Mouse (Mus musculus): ENCODE results near the gene Kdm2b. TPM values are rescaled to one million over a fixed set of nuclear protein-coding genes. Genes with fewer than 3 reads are reported as not detected.
A peak's percentile ranks its signal among the peaks of the same experiment; 100 is the strongest.

Kdm2b gene
- polyA plus RNA-seq, 1 experiment from 2014 or later, result 29.4 TPM

GRCm38 (mm10) chr5:122908001-122908400, 81.6 kb downstream of the Kdm2b start:
- H3K9me3 ChIP-seq, result no peaks in the 10 kb centered on the region
- H3K27me3 ChIP-seq (replicated peaks), result no peaks in the 10 kb centered on the region
- ATAC-seq, result no peak
- H3K4me1 ChIP-seq (replicated peaks), result no peaks in the 10 kb centered on the region
- H3K4me3 ChIP-seq (replicated peaks), result no peak overlapping the region
- H3K27ac ChIP-seq, result no peak overlapping the region
- WGBS, result 85% methylated on average over 2 of the region's 2 CpGs
- H3K36me3 ChIP-seq, result no peaks in the 10 kb centered on the region
- no peak overlapping the region for H3K4me2 ChIP-seq (replicated peaks)
- H3K9ac ChIP-seq, result no peak overlapping the region

GRCm38 (mm10) chr5:122907182-122907581, 82.4 kb downstream of the Kdm2b start:
- Histone ChIP-seq H3K9ac (no peak overlapping the region), H3K4me2 (replicated peaks) (no peak overlapping the region), H3K36me3 (no peaks in the 10 kb centered on the region), H3K4me3 (replicated peaks) (no peak overlapping the region), H3K4me1 (replicated peaks) (no peaks in the 10 kb centered on the region), H3K27ac (no peak overlapping the region), H3K27me3 (replicated peaks) (no peaks in the 10 kb centered on the region), H3K9me3 (no peaks in the 10 kb centered on the region)
- no peak for ATAC-seq
- WGBS, result 77% methylated on average over 1 of the region's 1 CpGs

DNA sequence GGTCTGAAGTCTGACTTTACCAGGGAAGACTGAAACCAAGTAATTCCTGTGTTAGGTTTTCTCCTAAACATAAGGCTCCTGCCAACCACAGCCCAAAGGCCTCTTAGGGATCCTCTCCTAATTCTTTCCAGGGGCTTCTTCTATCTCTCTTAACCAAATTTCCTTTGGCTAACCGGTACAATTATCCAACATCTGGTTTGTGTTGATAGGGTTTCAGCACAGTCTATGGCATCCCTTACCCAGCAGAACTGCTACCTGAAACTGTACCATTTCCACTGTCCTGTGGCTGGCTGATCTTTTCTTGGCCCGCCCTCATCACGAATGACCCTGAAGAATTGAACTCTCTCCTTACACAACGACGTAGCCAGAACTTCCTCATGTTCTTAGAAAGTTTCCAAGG, 86.5 kb downstream of the Kdm2b start:
- Histone ChIP-seq H3K9me3 (no peaks in the 10 kb centered on the region), H3K36me3 (no peaks in the 10 kb centered on the region), H3K9ac (no peak overlapping the region), H3K27me3 (replicated peaks) (no peaks in the 10 kb centered on the region), H3K4me3 (replicated peaks) (no peak overlapping the region), H3K27ac (no peak overlapping the region), H3K4me2 (replicated peaks) (no peak overlapping the region), H3K4me1 (replicated peaks) (peaks cover 9% of the 10 kb centered on the region; the same call in 1 of the 2 replicates)
- WGBS, result 79% methylated on average over 5 of the region's 5 CpGs
- ATAC-seq, result no peak

DNA sequence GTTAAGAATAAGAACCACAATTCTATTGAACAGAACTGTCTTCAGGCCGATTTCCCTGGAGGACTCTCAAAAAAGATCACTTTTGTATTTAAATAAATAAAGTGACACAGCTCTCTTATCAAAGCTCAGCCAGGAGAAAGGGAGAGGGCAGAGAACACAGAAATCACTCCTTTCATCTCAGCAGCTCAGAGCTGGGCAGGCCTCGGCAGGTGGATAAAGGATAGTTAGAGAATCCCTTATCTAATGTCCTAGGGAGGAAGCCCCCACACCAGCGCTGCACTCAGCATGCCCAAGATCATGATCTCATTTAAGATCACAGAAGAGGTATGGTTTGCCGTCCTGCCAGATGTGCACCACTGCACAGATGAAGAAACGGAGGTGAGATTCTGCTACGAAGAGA, 87.4 kb downstream of the Kdm2b start:
- ATAC-seq, result no peak
- 74% methylated on average over 6 of the region's 6 CpGs for WGBS
- no peaks in the 10 kb centered on the region for H3K27me3 ChIP-seq (replicated peaks)

GRCm38 (mm10) chr5:122901666-122902065, 88.0 kb downstream of the Kdm2b start:
- Histone ChIP-seq H3K9ac (no peak overlapping the region), H3K4me1 (replicated peaks) (peaks cover 9% of the 10 kb centered on the region; the same call in 1 of the 2 replicates), H3K4me3 (replicated peaks) (no peak overlapping the region), H3K27me3 (replicated peaks) (no peaks in the 10 kb centered on the region), H3K9me3 (no peaks in the 10 kb centered on the region), H3K27ac (no peak overlapping the region), H3K4me2 (replicated peaks) (no peak overlapping the region), H3K36me3 (no peaks in the 10 kb centered on the region)
- no peak for ATAC-seq
- 50% methylated on average over 3 of the region's 3 CpGs for WGBS

More for the DNA sequence above, 87.4 kb downstream of the Kdm2b start:
- Histone ChIP-seq H3K36me3 (no peaks in the 10 kb centered on the region), H3K4me3 (replicated peaks) (no peak overlapping the region), H3K27ac (no peak overlapping the region), H3K4me2 (replicated peaks) (no peak overlapping the region), H3K9ac (no peak overlapping the region), H3K4me1 (replicated peaks) (peaks cover 9% of the 10 kb centered on the region; the same call in 1 of the 2 replicates), H3K9me3 (no peaks in the 10 kb centered on the region)

DNA sequence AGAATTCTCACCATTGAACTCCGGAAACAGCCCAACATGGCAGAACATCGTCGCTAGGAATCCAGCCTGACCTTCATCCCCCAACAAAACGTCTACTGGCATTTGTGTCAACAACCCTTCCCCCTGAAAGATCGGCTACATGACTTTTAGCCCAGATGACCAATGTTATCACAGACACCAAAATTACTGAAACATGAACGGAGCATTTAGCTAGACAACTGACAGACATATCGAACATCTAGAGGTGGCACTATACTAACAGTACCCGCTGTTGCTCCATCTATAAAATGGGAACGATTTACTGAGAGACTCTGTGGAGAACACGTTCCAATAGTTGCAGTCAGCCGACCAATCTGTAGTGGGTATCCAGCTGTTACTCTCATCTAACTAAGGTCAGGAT, 88.4 kb downstream of the Kdm2b start:
- Histone ChIP-seq H3K4me1 (replicated peaks) (peaks cover 9% of the 10 kb centered on the region; the same call in 1 of the 2 replicates), H3K36me3 (no peaks in the 10 kb centered on the region), H3K27me3 (replicated peaks) (no peaks in the 10 kb centered on the region), H3K4me2 (replicated peaks) (peak overlapping the region; percentile 92; the same call in 1 of the 2 replicates), H3K9ac (no peak overlapping the region), H3K27ac (no peak overlapping the region), H3K9me3 (no peaks in the 10 kb centered on the region), H3K4me3 (replicated peaks) (no peak overlapping the region)
- 56% methylated on average over 11 of the region's 11 CpGs for WGBS
- no peak for ATAC-seq

DNA sequence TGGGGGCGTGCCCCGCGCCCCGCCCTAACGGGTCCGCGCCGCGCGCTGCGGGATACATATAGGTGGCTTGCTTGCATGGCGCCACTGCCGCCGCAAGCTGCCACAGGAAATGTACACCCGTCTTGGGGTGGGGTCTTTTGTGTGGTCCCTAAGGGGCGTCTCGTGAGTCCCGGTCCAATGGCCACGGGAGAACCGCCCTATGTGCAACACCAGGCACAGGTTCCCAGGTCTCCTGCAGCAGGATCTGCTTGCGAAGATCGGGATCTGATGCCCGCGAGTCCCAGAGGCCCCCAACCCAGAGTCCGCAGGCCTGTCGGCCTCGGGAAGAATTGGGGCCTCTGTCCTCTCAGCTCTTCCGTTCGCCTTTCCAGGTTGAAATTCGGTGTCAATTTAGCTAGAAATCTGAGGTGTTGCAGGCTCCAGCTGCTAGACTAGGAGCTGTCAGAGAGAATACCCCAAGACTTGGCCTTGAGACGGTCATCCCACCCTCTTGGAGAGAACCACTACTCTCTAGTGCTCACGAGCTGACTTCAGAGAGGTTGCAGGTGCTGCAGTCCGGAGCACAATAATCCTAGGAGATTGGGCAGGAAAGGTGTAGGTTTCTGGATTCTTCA, 89.0 kb downstream of the Kdm2b start:
- H3K36me3 ChIP-seq, result no peaks in the 10 kb centered on the region
- 3% methylated on average over 33 of the region's 33 CpGs for WGBS

DNA sequence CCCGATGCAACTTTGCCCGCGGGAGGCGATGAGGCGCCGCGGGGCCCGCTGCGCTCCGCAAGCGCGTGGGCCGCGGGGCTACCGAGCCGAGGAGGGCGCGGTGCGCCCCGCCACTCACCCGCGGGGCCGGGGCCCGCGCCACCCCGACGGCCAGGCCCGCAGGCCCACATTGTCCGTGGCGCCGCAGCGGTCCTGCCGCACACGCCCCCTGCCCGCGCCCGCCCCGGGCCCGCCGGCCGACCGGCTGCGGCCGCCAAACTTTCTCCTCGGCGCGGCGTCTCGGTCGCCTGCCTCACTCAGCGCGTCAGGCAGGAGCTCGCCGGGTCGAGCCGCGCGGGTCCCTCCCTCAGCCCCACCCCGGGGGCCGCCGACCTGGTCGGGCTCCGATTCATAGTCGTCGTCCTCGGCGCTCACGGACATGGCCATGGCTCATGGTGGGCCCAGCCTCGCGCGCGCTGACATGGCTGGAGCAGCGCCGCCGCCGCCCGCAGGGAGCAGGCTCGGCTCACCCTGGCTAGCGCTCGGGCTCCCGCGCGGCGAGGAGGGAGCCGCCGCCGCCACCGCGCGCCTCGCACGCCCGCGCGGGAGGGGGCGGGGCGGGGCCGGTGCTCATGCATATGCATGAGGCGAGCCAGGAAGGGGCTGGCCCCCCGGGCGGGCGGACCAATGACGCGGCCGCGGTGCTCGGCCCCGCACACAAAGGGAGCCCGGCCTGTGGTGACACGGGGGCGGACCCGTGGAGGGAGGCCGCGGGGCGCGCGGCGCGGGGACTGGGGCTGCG, 89.7 kb downstream of the Kdm2b start:
- Histone ChIP-seq H3K27me3 (replicated peaks) (no peaks in the 10 kb centered on the region), H3K9ac (peak overlapping the region; percentile 87), H3K27ac (peak overlapping the region; percentile 95), H3K36me3 (no peaks in the 10 kb centered on the region), H3K9me3 (no peaks in the 10 kb centered on the region), H3K4me1 (replicated peaks) (peaks cover 9% of the 10 kb centered on the region; the same call in 1 of the 2 replicates), H3K4me2 (replicated peaks) (peak overlapping the region; percentile 92), H3K4me3 (replicated peaks) (peak overlapping the region; percentile 88)
- ATAC-seq, result peak; percentile 99
- WGBS, result under 1% methylated on average over 110 of the region's 120 CpGs

More for the DNA sequence above, 89.0 kb downstream of the Kdm2b start:
- no peak for ATAC-seq
- H3K4me2 ChIP-seq (replicated peaks), result peak overlapping the region; percentile 92
- peak overlapping the region; percentile 95; the same call in 1 of the 2 replicates for H3K27ac ChIP-seq
- peak overlapping the region; percentile 87 for H3K9ac ChIP-seq
- H3K27me3 ChIP-seq (replicated peaks), result no peaks in the 10 kb centered on the region
- H3K9me3 ChIP-seq, result no peaks in the 10 kb centered on the region
- peak overlapping the region; percentile 88 for H3K4me3 ChIP-seq (replicated peaks)
- peaks cover 9% of the 10 kb centered on the region; the same call in 1 of the 2 replicates for H3K4me1 ChIP-seq (replicated peaks)

DNA sequence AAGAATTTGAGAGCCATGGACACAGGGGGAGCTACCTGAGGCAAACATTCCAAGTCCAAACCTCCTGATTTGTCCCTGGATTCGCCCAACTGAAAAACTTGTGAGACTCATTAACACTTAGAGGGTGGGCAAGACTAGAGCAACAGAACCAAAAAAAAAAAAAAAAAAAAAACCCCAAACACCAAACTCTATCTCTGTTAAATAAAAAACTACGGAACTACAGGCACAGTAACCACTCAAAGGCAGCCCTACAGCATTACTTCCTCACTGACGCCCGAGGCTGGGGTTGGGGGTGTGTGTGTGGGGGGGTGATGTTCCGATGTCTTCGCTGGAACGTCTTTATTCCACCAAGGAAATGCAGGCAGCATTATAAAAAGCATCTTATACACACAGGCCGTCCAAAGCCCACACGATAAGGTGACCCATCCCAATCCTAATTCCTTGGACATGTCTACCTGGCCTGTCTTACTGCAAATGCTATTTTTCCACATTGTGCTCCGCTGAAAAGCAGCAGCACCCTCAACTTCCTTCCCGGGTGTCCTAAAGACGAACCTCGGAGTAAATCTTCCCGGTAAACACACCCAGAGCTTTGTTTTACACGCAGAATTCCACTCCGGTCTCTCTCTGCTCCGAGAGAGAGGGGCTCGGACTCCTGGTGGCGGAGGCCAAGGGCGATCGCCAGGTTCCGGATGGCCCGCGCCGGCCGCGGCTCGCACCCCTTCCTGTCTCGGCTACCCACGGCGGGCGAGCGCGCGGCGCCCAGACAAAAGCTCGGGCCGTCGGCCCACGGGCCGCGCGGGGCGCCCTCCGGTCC, 90.5 kb downstream of the Kdm2b start:
- H3K9me3 ChIP-seq, result no peaks in the 10 kb centered on the region
- peak overlapping the region; percentile 88 for H3K4me3 ChIP-seq (replicated peaks)
- H3K4me2 ChIP-seq (replicated peaks), result peak overlapping the region; percentile 92
- peak overlapping the region; percentile 95 for H3K27ac ChIP-seq
- no peaks in the 10 kb centered on the region for H3K27me3 ChIP-seq (replicated peaks)
- ATAC-seq, result 0 out of 2 replicates have a peak, but pooled peaks have one; percentile 2
- 1% methylated on average over 40 of the region's 45 CpGs for whole genome bisulfite sequencing
- peaks cover 9% of the 10 kb centered on the region; the same call in 1 of the 2 replicates for H3K4me1 ChIP-seq (replicated peaks)
- peak overlapping the region; percentile 87 for H3K9ac ChIP-seq
- H3K36me3 ChIP-seq, result no peaks in the 10 kb centered on the region

DNA sequence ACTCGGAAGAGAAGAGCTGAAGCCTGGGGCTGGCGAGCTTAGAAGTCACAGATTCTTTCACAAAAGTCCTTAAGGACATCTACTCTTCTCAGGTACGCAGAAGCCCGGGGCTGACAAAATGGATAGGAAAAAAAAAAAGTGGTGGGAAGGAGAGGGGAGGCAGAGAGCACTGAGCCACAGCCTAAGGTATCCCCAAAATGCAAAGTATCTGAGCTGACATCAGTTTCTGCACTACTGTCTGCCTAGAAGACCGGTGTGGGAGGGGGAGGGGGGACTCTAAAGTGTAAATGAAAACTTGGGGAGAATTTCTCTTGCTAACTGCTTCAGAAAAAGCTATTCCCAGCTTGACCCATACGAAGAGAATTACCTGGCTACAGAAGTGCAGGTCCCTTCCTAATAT, 91.5 kb downstream of the Kdm2b start:
- H3K9me3 ChIP-seq, result no peaks in the 10 kb centered on the region
- no peak overlapping the region for H3K4me3 ChIP-seq (replicated peaks)
- 84% methylated on average over 6 of the region's 6 CpGs for WGBS
- H3K9ac ChIP-seq, result no peak overlapping the region
- H3K27ac ChIP-seq, result no peak overlapping the region
- no peak for ATAC-seq
- H3K27me3 ChIP-seq (replicated peaks), result no peaks in the 10 kb centered on the region
- H3K4me1 ChIP-seq (replicated peaks), result peaks cover 9% of the 10 kb centered on the region; the same call in 1 of the 2 replicates
- no peak overlapping the region for H3K4me2 ChIP-seq (replicated peaks)
- H3K36me3 ChIP-seq, result no peaks in the 10 kb centered on the region

- H3K27me3 ChIP-seq (replicated peaks), result no peaks in the 10 kb centered on the region
- no peak overlapping the region for H3K4me2 ChIP-seq (replicated peaks)
- H3K4me1 ChIP-seq (replicated peaks), result peaks cover 6% of the 10 kb centered on the region; the same call in 1 of the 2 replicates
- no peaks in the 10 kb centered on the region for H3K9me3 ChIP-seq
- no peak overlapping the region for H3K27ac ChIP-seq
- H3K4me3 ChIP-seq (replicated peaks), result no peak overlapping the region
- ATAC-seq, result no peak
- no peak overlapping the region for H3K9ac ChIP-seq
- H3K36me3 ChIP-seq, result no peaks in the 10 kb centered on the region
- WGBS, result 68% methylated on average over 4 of the region's 4 CpGs
Measured at GRCm38 (mm10) chr5:122894821-122895220, 94.8 kb downstream of the Kdm2b start.
